Mouse (Mus musculus): ENCODE data around the gene Zcchc10. TPM values are rescaled to one million over a fixed set of nuclear protein-coding genes. Genes with fewer than 3 reads are reported as not detected.
A peak's percentile ranks its signal among the peaks of the same experiment; 100 is the strongest.
"Not testable (repeated sequence)": the region's sequence is repeated elsewhere in the genome, so short reads cannot be mapped to it uniquely, and the experiment has no call there.

The Zcchc10 gene
- polyA plus RNA-seq, 1 experiment: 22.8 TPM

- Histone ChIP-seq H3K4me1 (ENCODE audit: control insufficient read depth, insufficient read depth, low read length) (peaks cover 10% of the 10 kb centered on the region), H3K27ac (ENCODE audit: insufficient read depth, low read length) (peak within 1 kb of the TSS; percentile 99)
Measured at GRCm38 (mm10) chr11:53300330-53301166, 23.9 kb upstream of the Zcchc10 start, which contains the start of gene Hspa4. TSS of gene Hspa4 (minus strand) at chr11:53300457.

DNA sequence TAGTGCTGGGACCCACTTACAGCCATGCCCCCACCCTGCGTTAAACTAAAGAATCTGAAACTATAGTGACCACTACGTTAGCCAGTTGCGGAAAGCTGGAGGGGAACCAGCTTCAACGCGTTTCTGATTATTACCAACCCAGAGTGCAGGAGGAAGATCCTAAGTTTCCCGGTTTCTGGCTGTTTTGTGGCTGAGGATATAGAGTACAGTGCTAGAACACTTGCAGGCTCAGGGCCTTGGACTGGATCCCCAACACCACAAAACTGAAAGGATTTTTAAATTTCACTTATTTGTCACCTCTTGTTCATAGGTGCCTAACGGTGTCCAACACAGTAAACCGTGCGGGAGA is 23.3 kb upstream of the Zcchc10 start:
- Histone ChIP-seq H3K4me3 (ENCODE audit: insufficient read depth, low read length) (peak overlapping the region; percentile 37), H3K27ac (ENCODE audit: insufficient read depth, low read length) (peak overlapping the region; percentile 99), H3K4me1 (ENCODE audit: control insufficient read depth, insufficient read depth, low read length) (peaks cover 10% of the 10 kb centered on the region)
- TF ChIP-seq CTCF (IDR thresholded peaks at IDR 0.05; ENCODE audit: borderline replicate concordance, insufficient read depth, low read length) (no peak), POLR2A (IDR thresholded peaks at IDR 0.05; ENCODE audit: low read depth, low read length) (no peak; the same call in 1 of the 2 replicates)

More at GRCm38 (mm10) chr11:53300330-53301166, 23.9 kb upstream of the Zcchc10 start, which contains the start of gene Hspa4:
- TF ChIP-seq CTCF (IDR thresholded peaks at IDR 0.05; ENCODE audit: borderline replicate concordance, insufficient read depth, low read length) (no peak), POLR2A (IDR thresholded peaks at IDR 0.05; ENCODE audit: low read depth, low read length) (peak; percentile 87)
- peak within 1 kb of the TSS; percentile 87 for H3K4me3 ChIP-seq (ENCODE audit: insufficient read depth, low read length)

DNA sequence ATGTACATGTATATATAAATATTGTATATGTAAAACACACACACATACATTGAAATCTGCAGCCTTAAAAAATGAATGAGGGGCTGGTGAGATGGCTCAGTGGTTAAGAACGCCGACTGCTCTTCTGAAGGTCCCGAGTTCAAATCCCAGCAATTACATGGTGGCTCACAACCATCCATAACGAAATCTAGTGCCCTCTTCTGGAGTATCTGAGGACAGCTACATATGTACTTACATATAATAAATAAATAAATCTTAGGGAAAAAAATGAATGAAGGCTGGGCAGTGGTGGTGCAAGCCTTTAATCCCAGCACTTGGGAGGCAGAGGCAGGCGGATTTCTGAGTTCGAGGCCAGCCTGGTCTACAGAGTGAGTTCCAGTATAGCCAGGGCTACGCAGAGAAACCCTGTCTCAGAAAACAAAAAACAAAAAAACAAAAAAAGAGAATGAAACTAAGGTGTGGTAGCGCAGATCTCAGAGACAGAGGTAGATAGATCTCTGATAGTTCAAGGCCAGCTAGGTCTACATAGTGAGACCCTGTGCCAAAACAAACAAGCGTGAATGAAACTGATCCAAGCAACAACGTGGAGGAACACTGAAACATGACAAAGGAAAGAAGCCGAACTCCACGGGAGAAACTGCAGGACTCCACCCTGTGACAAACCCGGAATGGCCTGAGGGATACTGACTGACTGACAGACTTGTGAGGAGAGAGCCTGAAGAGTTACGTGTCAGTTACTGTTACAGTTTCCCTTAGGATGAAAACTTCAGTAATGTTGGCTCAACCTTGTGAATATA is 20.2 kb upstream of the Zcchc10 start:
- no peak overlapping the region for H3K27ac ChIP-seq (ENCODE audit: insufficient read depth, low read length)
- H3K4me1 ChIP-seq (ENCODE audit: control insufficient read depth, insufficient read depth, low read length): peaks cover 19% of the 10 kb centered on the region
- H3K4me3 ChIP-seq (ENCODE audit: insufficient read depth, low read length): no peak overlapping the region
- TF ChIP-seq POLR2A (IDR thresholded peaks at IDR 0.05; ENCODE audit: low read depth, low read length): no peak
- TF ChIP-seq CTCF (IDR thresholded peaks at IDR 0.05; ENCODE audit: borderline replicate concordance, insufficient read depth, low read length): no peak

- TF ChIP-seq POLR2A (IDR thresholded peaks at IDR 0.05; ENCODE audit: low read depth, low read length): no peak
- TF ChIP-seq CTCF (IDR thresholded peaks at IDR 0.05; ENCODE audit: borderline replicate concordance, insufficient read depth, low read length): no peak
- H3K4me1 ChIP-seq (ENCODE audit: control insufficient read depth, insufficient read depth, low read length): peaks cover 13% of the 10 kb centered on the region
- no peak overlapping the region for H3K4me3 ChIP-seq (ENCODE audit: insufficient read depth, low read length)
- H3K27ac ChIP-seq (ENCODE audit: insufficient read depth, low read length): peak overlapping the region; percentile 98
Measured at GRCm38 (mm10) chr11:53306965-53307364, 17.5 kb upstream of the Zcchc10 start.

DNA sequence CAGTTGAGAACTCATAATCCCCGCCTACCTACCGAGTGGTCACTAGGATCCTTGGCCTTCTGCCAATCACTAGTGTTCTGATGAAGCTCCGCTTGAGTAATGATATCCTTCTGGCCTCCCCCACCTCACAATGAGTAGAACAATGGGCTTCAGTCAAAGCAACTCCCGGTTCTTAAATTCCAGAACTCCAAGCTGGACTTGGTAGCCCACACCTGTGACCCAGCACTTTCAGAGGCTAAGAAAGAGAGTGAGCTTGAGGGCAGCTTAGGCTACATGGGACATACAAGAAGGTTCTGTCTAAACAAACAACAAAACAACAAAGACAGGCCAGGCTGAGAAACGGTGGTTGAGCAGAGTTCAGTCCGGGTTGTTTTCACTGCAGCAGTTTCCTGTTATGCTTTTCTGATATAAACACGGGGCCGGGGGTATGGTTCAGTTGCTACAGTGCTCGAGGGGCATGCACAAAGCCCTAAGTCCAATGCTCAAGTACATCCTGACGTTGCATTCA is 16.9 kb upstream of the Zcchc10 start:
- H3K4me1 ChIP-seq (ENCODE audit: control insufficient read depth, insufficient read depth, low read length): peaks cover 13% of the 10 kb centered on the region
- no peak for TF ChIP-seq CTCF (IDR thresholded peaks at IDR 0.05; ENCODE audit: borderline replicate concordance, insufficient read depth, low read length)
- no peak for TF ChIP-seq POLR2A (IDR thresholded peaks at IDR 0.05; ENCODE audit: low read depth, low read length)
- no peak overlapping the region for H3K4me3 ChIP-seq (ENCODE audit: insufficient read depth, low read length)
- H3K27ac ChIP-seq (ENCODE audit: insufficient read depth, low read length): peak overlapping the region; percentile 98

GRCm38 (mm10) chr11:53308251-53308864 is 16.1 kb upstream of the Zcchc10 start:
- no peak for TF ChIP-seq POLR2A (IDR thresholded peaks at IDR 0.05; ENCODE audit: low read depth, low read length)
- TF ChIP-seq CTCF (IDR thresholded peaks at IDR 0.05; ENCODE audit: borderline replicate concordance, insufficient read depth, low read length): no peak
- peaks cover 13% of the 10 kb centered on the region for H3K4me1 ChIP-seq (ENCODE audit: control insufficient read depth, insufficient read depth, low read length)
- H3K27ac ChIP-seq (ENCODE audit: insufficient read depth, low read length): peak overlapping the region; percentile 98
- H3K4me3 ChIP-seq (ENCODE audit: insufficient read depth, low read length): no peak overlapping the region

- TF ChIP-seq POLR2A (IDR thresholded peaks at IDR 0.05; ENCODE audit: low read depth, low read length) (no peak), CTCF (IDR thresholded peaks at IDR 0.05; ENCODE audit: borderline replicate concordance, insufficient read depth, low read length) (no peak)
- H3K4me1 ChIP-seq (ENCODE audit: control insufficient read depth, insufficient read depth, low read length): peaks cover 13% of the 10 kb centered on the region
- no peak overlapping the region for H3K4me3 ChIP-seq (ENCODE audit: insufficient read depth, low read length)
- peak overlapping the region; percentile 98 for H3K27ac ChIP-seq (ENCODE audit: insufficient read depth, low read length)
Measured at GRCm38 (mm10) chr11:53308884-53309310, 15.6 kb upstream of the Zcchc10 start.

GRCm38 (mm10) chr11:53311385-53311784 is 13.1 kb upstream of the Zcchc10 start:
- no peak overlapping the region for H3K4me3 ChIP-seq (ENCODE audit: insufficient read depth, low read length)
- peaks cover 13% of the 10 kb centered on the region for H3K4me1 ChIP-seq (ENCODE audit: control insufficient read depth, insufficient read depth, low read length)
- peak overlapping the region; percentile 62 for H3K27ac ChIP-seq (ENCODE audit: insufficient read depth, low read length)
- no peak for TF ChIP-seq CTCF (IDR thresholded peaks at IDR 0.05; ENCODE audit: borderline replicate concordance, insufficient read depth, low read length)
- no peak for TF ChIP-seq POLR2A (IDR thresholded peaks at IDR 0.05; ENCODE audit: low read depth, low read length)

DNA sequence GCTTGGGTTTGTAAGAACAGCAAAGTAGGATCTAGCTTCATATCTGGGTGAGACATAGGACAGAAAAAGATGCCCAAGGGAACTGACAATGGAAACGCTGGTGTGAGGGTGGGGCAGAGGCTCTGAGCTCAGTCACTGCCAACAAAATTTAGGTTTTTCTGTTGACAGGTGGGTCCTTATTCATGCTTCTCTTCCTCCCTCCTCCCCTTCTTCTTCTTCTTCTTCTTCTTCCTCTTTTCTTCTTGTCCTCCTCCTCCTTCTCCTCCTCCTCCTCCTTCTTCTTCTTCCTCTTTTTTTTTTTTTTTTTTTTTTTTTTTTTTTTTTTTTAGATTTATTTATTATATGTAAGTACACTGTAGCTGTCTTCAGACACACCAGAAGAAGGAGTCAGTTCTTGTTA is 11.7 kb upstream of the Zcchc10 start:
- H3K4me1 ChIP-seq (ENCODE audit: control insufficient read depth, insufficient read depth, low read length); H3K27ac ChIP-seq (ENCODE audit: insufficient read depth, low read length); H3K4me3 ChIP-seq (ENCODE audit: insufficient read depth, low read length): not testable (repeated sequence)
